Mouse (Mus musculus): ENCODE data around the gene Shank2. TPM values are rescaled to one million over a fixed set of nuclear protein-coding genes. Genes with fewer than 3 reads are reported as not detected.
A peak's percentile ranks its signal among the peaks of the same experiment; 100 is the strongest.

Shank2 gene
- polyA plus RNA-seq, 1 experiment from 2014 or later = 0.92 TPM

DNA sequence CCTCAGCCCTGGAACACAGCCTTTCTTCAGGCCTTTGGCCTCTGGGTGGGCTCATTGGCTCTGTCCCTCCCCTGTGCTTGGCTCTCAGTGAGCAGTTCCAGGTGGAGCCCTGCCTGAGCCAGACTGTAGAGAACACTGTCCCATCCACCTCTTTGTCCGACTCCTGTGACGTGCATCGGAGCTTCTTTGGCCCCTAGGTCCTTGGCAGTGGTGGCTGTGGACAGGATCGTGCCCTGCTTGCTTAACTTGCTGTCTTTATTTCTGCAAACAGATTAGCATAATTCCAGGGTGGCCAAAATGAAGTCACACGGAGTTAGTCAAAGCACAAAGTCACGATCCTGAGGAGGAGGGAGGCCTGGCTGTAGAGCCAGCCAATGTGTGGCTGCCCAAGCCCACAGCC, 419.8 kb downstream of the Shank2 start:
- TF ChIP-seq CTCF (IDR thresholded peaks at IDR 0.05; ENCODE audit: low read depth) = no peak
- no peak for TF ChIP-seq EP300 (IDR thresholded peaks at IDR 0.05; ENCODE audit: low read depth)
- Histone ChIP-seq H3K27ac (ENCODE audit: low read depth) (no peak overlapping the region), H3K4me2 (ENCODE audit: low read depth, low read length) (no peak overlapping the region), H3K4me3 (ENCODE audit: low read depth, low read length) (no peak overlapping the region), H3K9me3 (ENCODE audit: low read length) (no peaks in the 10 kb centered on the region), H3K4me1 (ENCODE audit: insufficient read depth) (no peaks in the 10 kb centered on the region), H3K36me3 (replicated peaks; ENCODE audit: insufficient read depth, low read length) (no peaks in the 10 kb centered on the region), H3K9ac (replicated peaks) (no peak overlapping the region), H3K27me3 (ENCODE audit: insufficient read depth, low read length) (no peaks in the 10 kb centered on the region)
- DNase-seq = no peak
- ATAC-seq = no peak
- WGBS (ENCODE audit: insufficient replicate concordance) = 65% methylated on average over 6 of the region's 6 CpGs

DNA sequence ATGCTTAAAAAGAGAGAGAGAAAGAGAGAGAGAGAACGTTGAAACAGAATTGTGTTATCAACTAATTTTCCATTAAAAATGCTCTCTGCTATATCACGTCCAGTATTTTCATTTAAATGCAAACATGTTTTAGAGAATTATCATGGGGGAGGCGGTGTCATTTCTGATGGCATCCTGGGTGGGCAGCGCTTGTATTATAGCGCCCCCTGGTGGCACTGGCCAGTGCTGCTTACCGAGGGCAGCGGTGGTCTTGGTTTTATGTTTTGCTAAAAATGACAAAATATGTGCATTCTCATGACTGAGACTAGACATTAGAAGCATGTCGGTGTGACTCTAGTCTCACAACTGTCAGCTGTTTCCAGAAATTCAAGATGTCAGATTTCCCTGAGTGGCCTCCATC, 424.2 kb downstream of the Shank2 start:
- Histone ChIP-seq H3K9ac (replicated peaks) (no peak overlapping the region), H3K4me3 (ENCODE audit: low read depth, low read length) (no peak overlapping the region), H3K9me3 (ENCODE audit: low read length) (no peaks in the 10 kb centered on the region), H3K4me1 (ENCODE audit: insufficient read depth) (no peaks in the 10 kb centered on the region), H3K4me2 (ENCODE audit: low read depth, low read length) (no peak overlapping the region), H3K36me3 (replicated peaks; ENCODE audit: insufficient read depth, low read length) (no peaks in the 10 kb centered on the region), H3K27me3 (ENCODE audit: insufficient read depth, low read length) (no peaks in the 10 kb centered on the region), H3K27ac (ENCODE audit: low read depth) (no peak overlapping the region)
- ATAC-seq = no peak
- 11% methylated on average over 8 of the region's 8 CpGs for WGBS (ENCODE audit: insufficient replicate concordance)
- no peak for TF ChIP-seq EP300 (IDR thresholded peaks at IDR 0.05; ENCODE audit: low read depth)
- peak; percentile 92 for TF ChIP-seq CTCF (IDR thresholded peaks at IDR 0.05; ENCODE audit: low read depth)
- peak; percentile 66 for DNase-seq

DNA sequence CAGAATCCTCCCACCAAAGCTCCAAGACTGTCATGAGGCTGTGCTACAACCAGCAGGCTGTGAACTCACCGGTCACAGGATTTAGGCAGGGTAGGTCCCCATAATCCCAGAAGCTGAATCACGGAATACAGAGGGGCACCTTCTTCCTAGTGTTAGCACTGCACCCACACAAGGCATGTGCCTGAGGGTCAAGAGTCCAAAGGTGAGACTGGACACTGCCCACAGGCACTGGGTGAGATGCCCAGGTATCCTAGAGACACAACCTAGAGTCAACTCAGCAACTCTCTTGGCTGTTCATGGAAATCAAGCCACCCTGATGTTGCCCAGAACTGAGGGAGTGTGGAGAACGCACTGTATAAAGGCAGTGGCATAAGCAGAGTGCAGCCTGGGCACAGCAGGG, 424.9 kb downstream of the Shank2 start:
- H3K27ac ChIP-seq (ENCODE audit: low read depth) = no peak overlapping the region
- H3K36me3 ChIP-seq (replicated peaks; ENCODE audit: insufficient read depth, low read length) = no peaks in the 10 kb centered on the region
- no peak overlapping the region for H3K4me2 ChIP-seq (ENCODE audit: low read depth, low read length)
- no peaks in the 10 kb centered on the region for H3K9me3 ChIP-seq (ENCODE audit: low read length)
- H3K4me1 ChIP-seq (ENCODE audit: insufficient read depth) = no peaks in the 10 kb centered on the region
- no peak overlapping the region for H3K4me3 ChIP-seq (ENCODE audit: low read depth, low read length)
- TF ChIP-seq EP300 (IDR thresholded peaks at IDR 0.05; ENCODE audit: low read depth) (no peak), CTCF (IDR thresholded peaks at IDR 0.05; ENCODE audit: low read depth) (no peak)
- ATAC-seq (no peak), DNase-seq (no peak)
- WGBS (ENCODE audit: insufficient replicate concordance) = 76% methylated on average over 3 of the region's 3 CpGs
- no peak overlapping the region for H3K9ac ChIP-seq (replicated peaks)
- H3K27me3 ChIP-seq (ENCODE audit: insufficient read depth, low read length) = no peaks in the 10 kb centered on the region

DNA sequence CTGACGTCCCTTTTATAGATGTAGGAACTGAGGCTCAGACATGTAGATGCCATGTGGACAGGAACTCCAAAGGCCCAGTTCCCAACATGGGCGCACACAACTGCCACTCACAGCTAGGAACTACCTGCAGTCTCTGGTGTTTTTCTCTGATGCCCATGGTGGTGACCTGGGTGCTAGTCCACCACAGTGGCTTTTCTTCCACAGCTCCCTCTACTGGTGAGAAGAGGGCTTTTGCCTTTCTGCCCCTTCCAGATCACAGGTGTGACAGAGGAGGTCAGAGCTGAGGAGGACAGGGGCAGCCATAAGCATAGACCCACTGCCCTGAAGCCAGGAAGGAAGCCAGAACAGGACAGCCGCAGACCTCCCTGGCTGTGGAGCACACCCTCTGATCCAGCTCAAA, 425.7 kb downstream of the Shank2 start:
- Histone ChIP-seq H3K4me1 (ENCODE audit: insufficient read depth) (no peaks in the 10 kb centered on the region), H3K9ac (replicated peaks) (no peak overlapping the region)
- TF ChIP-seq EP300 (IDR thresholded peaks at IDR 0.05; ENCODE audit: low read depth) (no peak), CTCF (IDR thresholded peaks at IDR 0.05; ENCODE audit: low read depth) (peak; percentile 58)

DNA sequence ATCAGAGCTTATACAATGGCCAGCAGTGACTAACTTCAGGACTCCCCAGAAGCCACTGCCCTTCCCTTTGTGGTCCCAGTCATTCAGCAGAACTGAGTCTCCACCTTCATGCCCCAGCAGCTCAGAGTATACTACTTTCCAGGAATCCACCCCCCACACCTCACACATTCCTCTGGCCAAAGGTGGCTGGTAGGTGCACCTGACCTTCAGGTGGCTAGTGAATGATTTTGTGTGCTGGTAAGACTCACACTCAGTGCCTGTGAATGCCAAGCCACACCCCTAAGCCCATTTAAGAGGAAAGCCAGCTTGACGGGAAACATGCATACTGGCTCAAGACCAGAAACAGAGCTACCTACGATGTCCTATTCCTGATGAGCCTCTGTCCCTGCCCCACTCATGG, 431.2 kb downstream of the Shank2 start:
- Histone ChIP-seq H3K4me1 (ENCODE audit: insufficient read depth) (no peaks in the 10 kb centered on the region), H3K27ac (ENCODE audit: low read depth) (no peak overlapping the region), H3K9ac (replicated peaks) (no peak overlapping the region), H3K9me3 (ENCODE audit: low read length) (no peaks in the 10 kb centered on the region), H3K4me3 (ENCODE audit: low read depth, low read length) (no peak overlapping the region), H3K36me3 (replicated peaks; ENCODE audit: insufficient read depth, low read length) (peaks cover 7% of the 10 kb centered on the region; the same call in 1 of the 2 replicates), H3K4me2 (ENCODE audit: low read depth, low read length) (no peak overlapping the region), H3K27me3 (ENCODE audit: insufficient read depth, low read length) (no peaks in the 10 kb centered on the region)
- TF ChIP-seq EP300 (IDR thresholded peaks at IDR 0.05; ENCODE audit: low read depth) = no peak
- TF ChIP-seq CTCF (IDR thresholded peaks at IDR 0.05; ENCODE audit: low read depth) = no peak
- 70% methylated on average over 2 of the region's 2 CpGs for WGBS (ENCODE audit: insufficient replicate concordance)
- DNase-seq (no peak), ATAC-seq (no peak)

More for the DNA sequence above, 425.7 kb downstream of the Shank2 start:
- H3K4me2 ChIP-seq (ENCODE audit: low read depth, low read length) = no peak overlapping the region
- DNase-seq (no peak), ATAC-seq (no peak)
- H3K4me3 ChIP-seq (ENCODE audit: low read depth, low read length) = no peak overlapping the region
- no peaks in the 10 kb centered on the region for H3K9me3 ChIP-seq (ENCODE audit: low read length)
- WGBS (ENCODE audit: insufficient replicate concordance) = 78% methylated on average over 3 of the region's 3 CpGs
- H3K27ac ChIP-seq (ENCODE audit: low read depth) = no peak overlapping the region
- H3K36me3 ChIP-seq (replicated peaks; ENCODE audit: insufficient read depth, low read length) = no peaks in the 10 kb centered on the region
- no peaks in the 10 kb centered on the region for H3K27me3 ChIP-seq (ENCODE audit: insufficient read depth, low read length)

DNA sequence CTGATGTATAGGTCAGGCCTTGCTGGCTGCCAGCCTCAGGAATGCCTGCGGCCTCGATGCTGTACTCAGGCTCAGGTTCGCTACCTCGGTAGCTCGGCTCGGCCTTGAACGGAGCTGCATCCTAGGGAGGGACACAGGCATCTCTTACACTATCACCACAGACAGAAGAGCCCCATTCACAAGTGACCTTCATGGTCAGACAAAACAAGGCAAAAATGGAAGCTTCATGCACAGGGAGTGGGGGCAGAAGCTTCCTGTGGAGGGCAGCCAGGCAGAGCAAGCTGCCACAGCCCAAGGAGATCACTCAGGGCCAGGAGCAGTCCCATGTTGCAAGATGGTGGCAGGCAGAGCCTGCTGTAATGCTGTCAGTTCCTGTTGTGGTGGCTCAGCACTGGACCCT, 437.1 kb downstream of the Shank2 start:
- ATAC-seq (no peak), DNase-seq (no peak)
- H3K4me3 ChIP-seq (ENCODE audit: low read depth, low read length) = no peak overlapping the region
- 92% methylated on average over 7 of the region's 7 CpGs for WGBS (ENCODE audit: insufficient replicate concordance)
- TF ChIP-seq EP300 (IDR thresholded peaks at IDR 0.05; ENCODE audit: low read depth) (no peak), CTCF (IDR thresholded peaks at IDR 0.05; ENCODE audit: low read depth) (no peak)
- H3K27me3 ChIP-seq (ENCODE audit: insufficient read depth, low read length) = no peaks in the 10 kb centered on the region
- H3K9me3 ChIP-seq (ENCODE audit: low read length) = no peaks in the 10 kb centered on the region
- H3K9ac ChIP-seq (replicated peaks) = no peak overlapping the region
- H3K36me3 ChIP-seq (replicated peaks; ENCODE audit: insufficient read depth, low read length) = peaks cover 32% of the 10 kb centered on the region
- no peaks in the 10 kb centered on the region for H3K4me1 ChIP-seq (ENCODE audit: insufficient read depth)
- H3K4me2 ChIP-seq (ENCODE audit: low read depth, low read length) = no peak overlapping the region
- H3K27ac ChIP-seq (ENCODE audit: low read depth) = no peak overlapping the region

DNA sequence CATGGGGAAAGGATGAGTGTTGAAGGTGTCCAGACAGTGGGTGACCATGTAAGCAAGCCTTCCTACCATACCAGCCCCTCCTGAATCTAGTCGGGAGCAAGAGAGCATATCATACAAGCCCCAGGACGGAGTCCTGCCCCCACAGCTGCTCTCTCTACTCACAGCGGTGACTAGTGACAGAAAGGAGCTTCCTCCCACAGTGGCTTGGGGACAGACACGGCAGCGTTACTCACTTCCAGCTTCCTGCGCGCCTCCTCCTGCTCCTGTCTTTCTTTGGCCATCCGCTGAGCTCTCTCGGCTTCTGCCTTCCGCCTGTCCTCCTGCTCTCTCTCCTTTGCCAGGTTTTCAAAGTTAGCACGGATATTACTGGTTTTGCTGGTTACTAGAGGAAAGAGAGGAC, 439.7 kb downstream of the Shank2 start:
- 79% methylated on average over 11 of the region's 11 CpGs for WGBS (ENCODE audit: insufficient replicate concordance)
- no peaks in the 10 kb centered on the region for H3K4me1 ChIP-seq (ENCODE audit: insufficient read depth)
- H3K4me2 ChIP-seq (ENCODE audit: low read depth, low read length) = no peak overlapping the region
- peaks cover 40% of the 10 kb centered on the region for H3K36me3 ChIP-seq (replicated peaks; ENCODE audit: insufficient read depth, low read length)
- H3K27ac ChIP-seq (ENCODE audit: low read depth) = no peak overlapping the region
- no peaks in the 10 kb centered on the region for H3K9me3 ChIP-seq (ENCODE audit: low read length)
- TF ChIP-seq CTCF (IDR thresholded peaks at IDR 0.05; ENCODE audit: low read depth) (no peak), EP300 (IDR thresholded peaks at IDR 0.05; ENCODE audit: low read depth) (no peak)
- no peaks in the 10 kb centered on the region for H3K27me3 ChIP-seq (ENCODE audit: insufficient read depth, low read length)
- no peak overlapping the region for H3K9ac ChIP-seq (replicated peaks)
- no peak overlapping the region for H3K4me3 ChIP-seq (ENCODE audit: low read depth, low read length)
- DNase-seq (no peak), ATAC-seq (no peak)

Data from liver, postnatal 0 days (tissue).